Mouse (Mus musculus) embryonic facial prominence, embryonic 12.5 days (tissue): ENCODE measurements around the gene Tmem182. TPM values are rescaled to one million over a fixed set of nuclear protein-coding genes. Genes with fewer than 3 reads are reported as not detected.

ENCODE experiments used
- ATAC-seq: fragments of 200-750 bp; cut with Nextera tagmentation; 2 replicates; pipeline ENCODE4 v1.8.0; 2017; ENCODE audit not compliant: insufficient number of reproducible peaks, insufficient read depth, low FRiP score, low TSS enrichment
- H3K27ac ChIP-seq: fragments of 300-500 bp; sonication (generic); 2 replicates; pipeline ENCODE4 v1.5.1; 2016; ENCODE audit warnings: mild to moderate bottlenecking
- H3K27me3 ChIP-seq: fragments of 300-500 bp; sonication (generic); 2 replicates; pipeline ENCODE4 v1.6.1; 2016; ENCODE audit warnings: mild to moderate bottlenecking, moderate library complexity
- H3K36me3 ChIP-seq: fragments of 300-500 bp; sonication (generic); 2 replicates; pipeline ENCODE4 v1.6.1; 2016; ENCODE audit warnings: mild to moderate bottlenecking
- H3K4me1 ChIP-seq: fragments of 300-500 bp; sonication (generic); 2 replicates; pipeline ENCODE4 v1.6.1; 2016
- H3K4me2 ChIP-seq: fragments of 300-500 bp; sonication (generic); replicated peaks from 2 replicates; pipeline ENCODE4 v1.6.1; 2016; ENCODE audit warnings: mild to moderate bottlenecking, moderate library complexity
- H3K4me3 ChIP-seq: fragments of 300-500 bp; sonication (generic); 2 replicates; pipeline ENCODE4 v1.5.1; 2016; ENCODE audit warnings: mild to moderate bottlenecking
- H3K9ac ChIP-seq: fragments of 300-500 bp; sonication (generic); 2 replicates; pipeline ENCODE4 v1.6.1; 2016; ENCODE audit warnings: mild to moderate bottlenecking, moderate library complexity
- H3K9me3 ChIP-seq: fragments of 300-500 bp; sonication (generic); 2 replicates; pipeline ENCODE4 v1.6.1; 2016; ENCODE audit warnings: mild to moderate bottlenecking, moderate library complexity
- WGBS: fragments of 180-500 bp; shearing (Covaris S2); methylation state at CpG from one replicate; pipeline ENCODE4 v1.1.7; 2016; 5-methylcytosine and 5-hydroxymethylcytosine counted together
- polyA plus RNA-seq: library from polyadenylated mRNA; unstranded; fragments of >200 nt; fragmentation: Nextera tagmentation; extraction: Ambion mirVana; gene quantifications from 2 replicates; pipeline ENCODE4 v1.2.1, GENCODE M21; 2016

Gene Tmem182
- polyA plus RNA-seq, 1 experiment from 2014 or later: 0.69 TPM

- no peaks in the 10 kb centered on the region for H3K27me3 ChIP-seq
- no peak overlapping the region for H3K9ac ChIP-seq
- H3K27ac ChIP-seq: no peak overlapping the region
- H3K4me1 ChIP-seq: no peaks in the 10 kb centered on the region
- H3K9me3 ChIP-seq: peaks cover 12% of the 10 kb centered on the region
- no peak overlapping the region for H3K4me2 ChIP-seq
- peaks cover 31% of the 10 kb centered on the region for H3K36me3 ChIP-seq
- H3K4me3 ChIP-seq: no peak overlapping the region
- 48% methylated on average over 2 of the region's 2 CpGs for WGBS
- ATAC-seq: no peak
These were observed 29.3 kb upstream of the Tmem182 start for GRCm38 (mm10) chr1:40776102-40776501.

GRCm38 (mm10) chr1:40776763-40777162 lies 28.6 kb upstream of the Tmem182 start:
- no peak for ATAC-seq
- H3K9ac ChIP-seq: no peak overlapping the region
- no peak overlapping the region for H3K27ac ChIP-seq
- peaks cover 12% of the 10 kb centered on the region for H3K9me3 ChIP-seq
- H3K4me3 ChIP-seq: no peak overlapping the region
- no peak overlapping the region for H3K4me2 ChIP-seq
- H3K36me3 ChIP-seq: peaks cover 31% of the 10 kb centered on the region
- H3K4me1 ChIP-seq: no peaks in the 10 kb centered on the region
- H3K27me3 ChIP-seq: no peaks in the 10 kb centered on the region
- 64% methylated on average over 3 of the region's 3 CpGs for WGBS

- 92% methylated on average over 7 of the region's 7 CpGs for WGBS
- Histone ChIP-seq H3K9me3 (peaks cover 11% of the 10 kb centered on the region), H3K4me1 (no peaks in the 10 kb centered on the region), H3K36me3 (peaks cover 20% of the 10 kb centered on the region), H3K4me3 (no peak overlapping the region), H3K27me3 (no peaks in the 10 kb centered on the region), H3K9ac (no peak overlapping the region), H3K4me2 (no peak overlapping the region), H3K27ac (no peak overlapping the region)
- ATAC-seq: no peak
These were observed 22.0 kb upstream of the Tmem182 start for GRCm38 (mm10) chr1:40783450-40783849.

- 84% methylated on average over 9 of the region's 9 CpGs for WGBS
- no peak overlapping the region for H3K27ac ChIP-seq
- H3K4me2 ChIP-seq: no peak overlapping the region
- peaks cover 12% of the 10 kb centered on the region; the same call in 1 of the 2 replicates for H3K36me3 ChIP-seq
- no peak overlapping the region for H3K4me3 ChIP-seq
- H3K27me3 ChIP-seq: no peaks in the 10 kb centered on the region
- peaks cover 4% of the 10 kb centered on the region; the same call in 1 of the 2 replicates for H3K9me3 ChIP-seq
- ATAC-seq: no peak
- H3K9ac ChIP-seq: no peak overlapping the region
- H3K4me1 ChIP-seq: no peaks in the 10 kb centered on the region
These were observed 21.1 kb upstream of the Tmem182 start for GRCm38 (mm10) chr1:40784306-40784705.

GRCm38 (mm10) chr1:40785876-40786445 lies 19.4 kb upstream of the Tmem182 start:
- Histone ChIP-seq H3K4me1 (peaks cover 7% of the 10 kb centered on the region), H3K4me2 (no peak overlapping the region), H3K27ac (no peak overlapping the region), H3K27me3 (no peaks in the 10 kb centered on the region), H3K4me3 (no peak overlapping the region), H3K9me3 (no peaks in the 10 kb centered on the region), H3K36me3 (no peaks in the 10 kb centered on the region), H3K9ac (no peak overlapping the region)
- WGBS: 86% methylated on average over 11 of the region's 11 CpGs
- no peak for ATAC-seq

- H3K27ac ChIP-seq: no peak overlapping the region
- WGBS: 77% methylated on average over 6 of the region's 6 CpGs
- H3K4me2 ChIP-seq: 0 out of 2 replicates have a peak overlapping the region, but pooled peaks have one; percentile 68
- no peak overlapping the region for H3K9ac ChIP-seq
- H3K9me3 ChIP-seq: no peaks in the 10 kb centered on the region
- no peaks in the 10 kb centered on the region for H3K27me3 ChIP-seq
- no peaks in the 10 kb centered on the region for H3K36me3 ChIP-seq
- no peak for ATAC-seq
- H3K4me3 ChIP-seq: no peak overlapping the region
- peaks cover 7% of the 10 kb centered on the region for H3K4me1 ChIP-seq
These were observed 16.4 kb upstream of the Tmem182 start for GRCm38 (mm10) chr1:40788956-40789355.

GRCm38 (mm10) chr1:40789666-40790233 lies 15.7 kb upstream of the Tmem182 start:
- WGBS: 25% methylated on average over 5 of the region's 5 CpGs
- ATAC-seq: no peak
- Histone ChIP-seq H3K36me3 (no peaks in the 10 kb centered on the region), H3K27me3 (no peaks in the 10 kb centered on the region), H3K4me2 (peak overlapping the region; percentile 68), H3K9ac (0 out of 2 replicates have a peak overlapping the region, but pooled peaks have one; percentile 50), H3K4me3 (peak overlapping the region; percentile 65), H3K4me1 (peaks cover 7% of the 10 kb centered on the region), H3K9me3 (no peaks in the 10 kb centered on the region), H3K27ac (no peak overlapping the region)

- WGBS: 3% methylated on average over 38 of the region's 38 CpGs
- peak within 1 kb of the TSS; percentile 68 for H3K4me2 ChIP-seq
These were observed 14.9 kb upstream of the Tmem182 start, which contains the start of gene Mfsd9 for GRCm38 (mm10) chr1:40790324-40791141. TSS of gene Mfsd9 (minus strand) at chr1:40790687.

GRCm38 (mm10) chr1:40795508-40795907 lies 9.9 kb upstream of the Tmem182 start:
- Histone ChIP-seq H3K4me3 (no peak overlapping the region), H3K4me1 (no peaks in the 10 kb centered on the region), H3K4me2 (no peak overlapping the region), H3K9ac (no peak overlapping the region), H3K27me3 (no peaks in the 10 kb centered on the region), H3K27ac (no peak overlapping the region), H3K9me3 (no peaks in the 10 kb centered on the region), H3K36me3 (no peaks in the 10 kb centered on the region)
- 94% methylated on average over 1 of the region's 1 CpGs for WGBS
- ATAC-seq: no peak

More at GRCm38 (mm10) chr1:40790324-40791141, 14.9 kb upstream of the Tmem182 start, which contains the start of gene Mfsd9:
- H3K4me3 ChIP-seq: peak within 1 kb of the TSS; percentile 65
- ATAC-seq: peak; percentile 83
- H3K4me1 ChIP-seq: peaks cover 7% of the 10 kb centered on the region
- H3K27ac ChIP-seq: 0 out of 2 replicates have a peak within 1 kb of the TSS, but pooled peaks have one; percentile 36
- no peaks in the 10 kb centered on the region for H3K27me3 ChIP-seq
- H3K9me3 ChIP-seq: no peaks in the 10 kb centered on the region
- H3K36me3 ChIP-seq: no peaks in the 10 kb centered on the region
- H3K9ac ChIP-seq: peak within 1 kb of the TSS; percentile 50

- Histone ChIP-seq H3K4me1 (no peaks in the 10 kb centered on the region), H3K27ac (no peak overlapping the region), H3K9ac (no peak overlapping the region), H3K36me3 (no peaks in the 10 kb centered on the region), H3K4me2 (no peak overlapping the region), H3K27me3 (no peaks in the 10 kb centered on the region), H3K4me3 (no peak overlapping the region), H3K9me3 (no peaks in the 10 kb centered on the region)
- no peak for ATAC-seq
- WGBS: 16% methylated on average over 5 of the region's 5 CpGs
These were observed 8.1 kb upstream of the Tmem182 start for GRCm38 (mm10) chr1:40797348-40797747.

- 92% methylated on average over 8 of the region's 8 CpGs for WGBS
- Histone ChIP-seq H3K4me2 (no peak overlapping the region), H3K27me3 (no peaks in the 10 kb centered on the region), H3K4me1 (no peaks in the 10 kb centered on the region), H3K9ac (no peak overlapping the region), H3K4me3 (no peak overlapping the region), H3K27ac (no peak overlapping the region), H3K9me3 (no peaks in the 10 kb centered on the region), H3K36me3 (no peaks in the 10 kb centered on the region)
- ATAC-seq: no peak
These were observed 6.3 kb upstream of the Tmem182 start for GRCm38 (mm10) chr1:40799121-40799520.
